11 mouse cellular contexts compared by ENCODE assay signal in the genomic region with DNA sequence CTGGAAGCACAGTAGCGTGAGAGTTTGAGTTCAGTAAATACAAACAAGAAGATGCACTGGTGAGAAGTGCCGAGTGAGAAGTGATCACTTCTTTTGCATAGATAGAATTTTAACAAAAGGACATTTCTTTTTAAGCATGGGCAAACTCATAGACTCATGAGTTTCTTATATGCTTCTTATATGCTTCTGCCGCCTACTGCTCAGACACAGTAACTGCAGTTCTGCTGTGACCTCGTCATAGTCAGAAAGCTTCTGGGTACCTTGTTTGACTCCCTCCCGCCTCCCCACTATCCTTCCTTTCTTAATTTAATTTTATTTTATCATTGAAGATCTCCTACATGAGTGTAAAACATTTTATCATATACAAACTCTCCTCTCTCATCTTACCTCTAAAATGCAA. TPM values are rescaled to one million over a fixed set of nuclear protein-coding genes. Genes with fewer than 3 reads are reported as not detected.
DNase-seq lines count a peak whose midpoint lies in the region; ATAC-seq and TF ChIP-seq lines count a peak whose summit lies in the region.
"Had no signal": no experiment of that assay in that cellular context is flagged by ENCODE, and none has a peak within 500 bp of the region (broad histone marks: within the 10 kb centered on the region; RNA-seq: fewer than 3 reads in every experiment).

No protein-coding gene starts in this region.

- no peaks in the 10 kb centered on the region for H3K9me3 ChIP-seq in MEL (replicated peaks; ENCODE audit: insufficient read depth, low read length)
- H3K9me3 ChIP-seq: limb, embryonic 15.5 days had no signal

- no peak for TF ChIP-seq EP300 in MEL (IDR thresholded peaks at IDR 0.05; ENCODE audit: low read depth in 1 of 2, low read length in 2 of 2)

- H3K79me2 ChIP-seq in MEL (ENCODE audit: control insufficient read depth, insufficient read depth, low read length, poor library complexity): no peaks in the 10 kb centered on the region

- no peak for DNase-seq in cerebellum, adult 2 months
- DNase-seq in cerebellum, postnatal 4 days (ENCODE audit: low spot score in 2 of 2): no peak
- DNase-seq in kidney, postnatal 4 days: peak; percentile 22 to 30
- DNase-seq in kidney, adult 8-10 months: no peak
- DNase-seq in MEL (ENCODE audit: low read depth, low spot score): peak; percentile 61
- DNase-seq in layer of hippocampus, postnatal 36 days: no peak
- DNase-seq in right cerebral cortex, postnatal 14 days: no peak

- no peak overlapping the region for H3K9ac ChIP-seq in MEL (ENCODE audit: control insufficient read depth, low read depth, low read length, poor library complexity, severe bottlenecking)
- H3K9ac ChIP-seq: limb, embryonic 15.5 days had no signal

- H3K27ac ChIP-seq in cerebellum, adult 2 months (ENCODE audit: insufficient read depth, low read length): no peak overlapping the region
- H3K27ac ChIP-seq in MEL (ENCODE audit: control insufficient read depth, low read depth, low read length): no peak overlapping the region
- H3K27ac ChIP-seq: limb, embryonic 15.5 days had no signal

- 46% methylated on average over 5 of the region's 5 CpGs for whole genome bisulfite sequencing in cerebellum, adult 2 months

- no peaks in the 10 kb centered on the region for H3K4me1 ChIP-seq in cerebellum, adult 2 months (ENCODE audit: control insufficient read depth, insufficient read depth, low read length)
- H3K4me1 ChIP-seq in MEL (ENCODE audit: control insufficient read depth in 1 of 2, insufficient read depth in 2 of 2, low read length in 2 of 2): peaks cover 12 to 13% of the 10 kb centered on the region in 2 experiments
- H3K4me1 ChIP-seq: limb, embryonic 15.5 days had no signal

- peaks cover 0 to 14% of the 10 kb centered on the region in 2 experiments; a peak in 2 of 4 replicates for H3K36me3 ChIP-seq in MEL (ENCODE audit: control insufficient read depth in 1 of 2, insufficient read depth in 2 of 2, low read length in 2 of 2)
- H3K36me3 ChIP-seq: limb, embryonic 15.5 days had no signal

- TF ChIP-seq CTCF in cerebellum, adult 2 months (IDR thresholded peaks at IDR 0.05; ENCODE audit: borderline replicate concordance, insufficient read depth, low read depth, low read length): peak; percentile 48; the same call in 1 of the 2 replicates
- TF ChIP-seq CTCF in MEL (IDR thresholded peaks at IDR 0.05 in 2 of 3, conservative IDR thresholded peaks at IDR 0.05 in 1 of 3; ENCODE audit: control insufficient read depth in 1 of 3, insufficient read depth in 1 of 3, low read depth in 2 of 3, low read length in 3 of 3, poor library complexity in 1 of 3, severe bottlenecking in 1 of 3): peak; percentile 35 to 61 (median 52); a peak in 5 of 6 replicates

- no peaks in the 10 kb centered on the region for H3K27me3 ChIP-seq in cerebellum, adult 2 months (ENCODE audit: control insufficient read depth, insufficient read depth, low read length)
- no peaks in the 10 kb centered on the region for H3K27me3 ChIP-seq in MEL (ENCODE audit: control insufficient read depth in 1 of 2, insufficient read depth in 2 of 2, low read length in 2 of 2)
- H3K27me3 ChIP-seq: limb, embryonic 15.5 days had no signal

- peak; percentile 54 for ATAC-seq in inflammation-experienced regulatory T-cells, adult 6 months

- peak; percentile 61 for TF ChIP-seq RAD21 in MEL (IDR thresholded peaks at IDR 0.05; ENCODE audit: low read depth, low read length)

- no peak overlapping the region for H3K4me3 ChIP-seq in cerebellum, adult 2 months (replicated peaks; ENCODE audit: insufficient read depth, low read depth, low read length)
- H3K4me3 ChIP-seq in MEL (ENCODE audit: control insufficient read depth in 1 of 2, insufficient read depth in 1 of 2, low read depth in 2 of 2, low read length in 2 of 2): no peak overlapping the region
- H3K4me3 ChIP-seq: limb, embryonic 15.5 days had no signal

- no peak for TF ChIP-seq POLR2A in cerebellum, adult 2 months (IDR thresholded peaks at IDR 0.05; ENCODE audit: borderline replicate concordance, insufficient read depth, low read length)
- TF ChIP-seq POLR2A in MEL (IDR thresholded peaks at IDR 0.05; ENCODE audit: control insufficient read depth in 1 of 2, insufficient read depth in 1 of 2, low read depth in 1 of 2, low read length in 2 of 2, poor library complexity in 1 of 2): no peak

TF ChIP-seq in MEL, 35 proteins besides CTCF, POLR2A, EP300 and RAD21:
- TF ChIP-seq GABPA (IDR thresholded peaks at IDR 0.05; ENCODE audit: low read depth, low read length) (no peak), E2F4 (IDR thresholded peaks at IDR 0.05; ENCODE audit: borderline replicate concordance, low read depth, low read length) (no peak), ZNF384 (IDR thresholded peaks at IDR 0.05; ENCODE audit: low read depth, low read length) (no peak), ZC3H11A (IDR thresholded peaks at IDR 0.05; ENCODE audit: low read depth, low read length) (peak; percentile 20; the same call in 1 of the 2 replicates), CHD1 (IDR thresholded peaks at IDR 0.05; ENCODE audit: low read depth, low read length) (no peak), NRF1 (IDR thresholded peaks at IDR 0.05; ENCODE audit: insufficient read depth, low read depth, low read length, poor library complexity, severe bottlenecking) (no peak), USF1 (IDR thresholded peaks at IDR 0.05; ENCODE audit: low read depth, low read length) (no peak), USF2 (IDR thresholded peaks at IDR 0.05; ENCODE audit: borderline replicate concordance in 1 of 2, insufficient read depth in 1 of 2, low read depth in 1 of 2, low read length in 2 of 2) (no peak), SMC3 (IDR thresholded peaks at IDR 0.05; ENCODE audit: low read depth, low read length) (peak; percentile 65), MAX (IDR thresholded peaks at IDR 0.05; ENCODE audit: low read length) (no peak), UBTF (IDR thresholded peaks at IDR 0.05; ENCODE audit: borderline replicate concordance, insufficient read depth, low read depth, low read length) (no peak), ZMIZ1 (IDR thresholded peaks at IDR 0.05; ENCODE audit: low read depth, low read length) (no peak)
TF ChIP-seq in MEL: peak in this region for 2.

RNA-seq across cellular contexts. Expression of gene Svip, which starts 26.5 kb away (rescaled TPM):
- 47.1 and 51.8 TPM in 2 replicates for polyA plus RNA-seq in cerebellum, adult 2 months (2012; rRNA removed)
- 2.9 and 3.3 TPM in 2 replicates for total RNA-seq in MEL (2012; rRNA removed)
- 1 to 10 TPM in 1 of 2 experiments, not detected in 1; 5.6 TPM for polyA plus RNA-seq in MEL (2012; ENCODE audit: insufficient read depth in 1 of 2, insufficient read length in 2 of 2, low read depth in 1 of 2, low replicate concordance in 2 of 2, missing spikeins in 1 of 2)
- under 1 TPM; 0.23 to 0.47 (median 0.36) TPM for polyA plus RNA-seq in inflammation-experienced regulatory T-cells, adult 6 months (2017; shearing (Covaris generic))
- 10 to 100 TPM; 34.0 to 38.8 TPM for total RNA-seq in layer of hippocampus, postnatal 36 days (2021)

RNA-seq across cellular contexts. Expression of gene 1700015G11Rik, which starts 36.3 kb away (rescaled TPM):
- not detected in 2 replicates for polyA plus RNA-seq in cerebellum, adult 2 months (2012; rRNA removed)
- not detected in 2 replicates for total RNA-seq in MEL (2012; rRNA removed)
- polyA plus RNA-seq in MEL (2012; ENCODE audit: insufficient read depth in 1 of 2, insufficient read length in 2 of 2, low read depth in 1 of 2, low replicate concordance in 2 of 2, missing spikeins in 1 of 2): not detected
- polyA plus RNA-seq in inflammation-experienced regulatory T-cells, adult 6 months (2017; shearing (Covaris generic)): not detected
- not detected for total RNA-seq in layer of hippocampus, postnatal 36 days (2021)
- polyA plus RNA-seq: heart, embryonic 16.5 days; limb, embryonic 15.5 days; neural tube, embryonic 14.5 days had no signal

Comparison
In these comparisons a context has a peak if more than half of its experiments do, and no peak if none do; other contexts are left out.
1. DNase-seq: peak in kidney, postnatal 4 days (2 of 2) and MEL (single experiment); none in cerebellum, adult 2 months (0 of 2), cerebellum, postnatal 4 days (0 of 2), kidney, adult 8-10 months (0 of 2), layer of hippocampus, postnatal 36 days (0 of 2) and right cerebral cortex, postnatal 14 days (single experiment).